Mouse (Mus musculus) megakaryocyte, embryonic 14.5 days (primary cell): ENCODE data around the gene Ap4b1.
"Not testable (repeated sequence)": the region's sequence is repeated elsewhere in the genome, so short reads cannot be mapped to it uniquely, and the experiment has no call there.

ENCODE experiments used
- FLI1 ChIP-seq: IDR thresholded peaks from 2 replicates; pipeline ENCODE4 v1.6.1; 2012; ENCODE audit warnings: low read length, inconsistent platforms, mixed read lengths
- GATA1 ChIP-seq: IDR thresholded peaks from 3 replicates; pipeline ENCODE4 v1.6.1; 2012; ENCODE audit warnings: mixed read lengths, low read length, inconsistent platforms, borderline replicate concordance

DNA sequence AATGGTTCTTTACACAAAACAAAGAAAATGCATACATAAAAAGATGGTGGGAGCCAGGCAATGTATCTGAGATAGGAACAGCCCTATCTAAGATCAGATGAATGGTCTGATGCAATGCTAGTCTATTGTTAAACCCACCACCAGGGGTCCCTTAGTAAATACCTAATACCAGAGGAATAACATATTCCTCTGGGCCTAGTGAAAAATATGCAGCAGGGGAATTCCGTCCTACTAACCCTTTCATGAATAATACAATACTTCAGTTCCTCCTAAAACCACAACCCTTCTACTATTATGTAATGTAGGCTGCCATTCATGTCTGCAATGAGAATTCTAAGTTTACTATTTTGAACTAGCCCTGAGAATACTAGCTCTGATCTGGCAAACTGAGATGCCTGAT, 21.4 kb downstream of the Ap4b1 start:
- TF ChIP-seq GATA1, FLI1: not testable (repeated sequence)
